Mouse (Mus musculus): ENCODE measurements around the gene Pgc.
A peak's percentile ranks its signal among the peaks of the same experiment; 100 is the strongest.

- no peak for TF ChIP-seq CTCF (IDR thresholded peaks at IDR 0.05; ENCODE audit: low read depth, low read length)
- TF ChIP-seq EP300 (IDR thresholded peaks at IDR 0.05; ENCODE audit: insufficient read depth, low read depth, low read length): peak; percentile 78
- peak; percentile 43 for TF ChIP-seq POLR2A (IDR thresholded peaks at IDR 0.05; ENCODE audit: insufficient read depth, low read length)
These were observed 12.5 kb downstream of the Pgc start for GRCm38 (mm10) chr17:47738879-47739798.
